Mouse (Mus musculus) layer of hippocampus, postnatal 10 days (tissue): Measurements from ENCODE around the gene Cap2. TPM values are rescaled to one million over a fixed set of nuclear protein-coding genes. Genes with fewer than 3 reads are reported as not detected.

Experiments
- DNase-seq, 2 experiments: peaks; one replicate each; pipeline ENCODE4 v3.0.0; 2021; ENCODE audit warnings: low spot score in 2 of 2
- total RNA-seq, 2 experiments: library from RNA; stranded (reverse); gene quantifications; 2 replicates each; pipeline ENCODE4 v1.2.3; 2021

The Cap2 gene
- total RNA-seq, 2 experiments from 2014 or later: 69.4 to 72.4 TPM

DNA sequence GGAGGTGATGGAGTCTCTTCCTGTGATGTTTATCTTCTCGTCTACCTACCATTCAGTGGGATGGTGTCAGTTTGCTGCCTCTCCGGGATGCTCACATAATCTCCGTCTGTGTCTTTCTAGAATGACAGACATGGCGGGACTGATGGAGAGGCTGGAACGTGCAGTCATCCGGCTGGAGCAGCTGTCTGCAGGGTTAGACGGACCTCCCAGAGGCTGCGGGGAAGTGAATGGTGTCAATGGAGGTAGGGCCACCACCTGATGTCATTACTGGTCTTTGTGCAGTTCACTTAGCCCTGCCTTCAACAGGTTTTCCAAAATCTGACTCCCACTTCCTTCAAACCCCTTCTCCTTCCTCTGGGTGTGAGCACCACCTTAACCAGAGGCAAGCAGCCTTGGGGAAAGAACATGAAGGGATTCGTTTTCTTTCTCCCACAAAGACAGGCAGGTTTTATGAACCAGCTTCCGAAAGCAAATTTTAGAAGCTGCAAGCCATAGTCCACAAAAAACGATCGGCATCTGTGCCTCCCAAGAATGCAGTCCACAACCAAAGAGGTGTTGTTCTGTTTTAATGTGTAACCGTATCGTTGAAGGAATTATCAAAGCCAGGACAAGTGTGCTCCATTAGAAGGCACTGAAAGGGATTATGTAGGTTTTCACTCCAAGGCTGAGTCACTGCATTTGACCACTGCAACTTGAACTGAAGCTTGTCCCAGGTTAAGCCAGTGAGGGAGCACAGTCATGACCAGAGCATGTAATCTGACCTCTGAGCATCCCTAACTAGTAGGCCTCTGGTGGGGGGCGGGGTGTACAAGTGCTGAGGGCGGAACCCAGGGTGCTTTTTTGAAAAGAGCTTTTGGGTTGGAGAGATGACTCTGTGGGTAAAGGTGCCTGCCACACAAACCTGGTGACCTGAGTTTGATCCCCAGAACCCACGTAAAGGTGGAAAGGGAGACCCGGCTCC is 23.9 kb downstream of the Cap2 start:
- DNase-seq: no peak

DNA sequence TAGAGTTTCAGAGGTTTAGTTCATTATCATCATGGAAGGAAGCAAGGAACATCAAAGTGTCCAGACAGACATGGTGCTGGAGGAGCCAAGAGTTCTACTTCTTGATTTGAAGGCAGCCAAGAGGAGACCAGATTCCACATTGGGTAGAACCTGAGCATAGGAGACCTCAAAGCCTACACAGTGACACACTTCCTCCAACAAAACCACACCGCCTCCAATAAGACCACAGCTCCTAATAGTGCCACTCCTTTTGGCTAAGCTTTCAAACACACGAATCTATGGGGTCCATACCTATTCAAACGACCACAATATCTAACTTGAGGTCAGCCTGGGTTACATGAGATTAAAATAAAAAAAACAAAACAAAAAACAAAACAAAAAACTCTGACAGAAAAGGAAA is 25.0 kb downstream of the Cap2 start:
- DNase-seq: no peak

GRCm38 (mm10) chr13:46527340-46527739 is 25.7 kb downstream of the Cap2 start:
- no peak for DNase-seq

GRCm38 (mm10) chr13:46529037-46529436 is 27.4 kb downstream of the Cap2 start:
- no peak for DNase-seq

GRCm38 (mm10) chr13:46530546-46530945 is 28.9 kb downstream of the Cap2 start:
- DNase-seq: no peak

GRCm38 (mm10) chr13:46531676-46532075 is 30.0 kb downstream of the Cap2 start:
- no peak for DNase-seq

DNA sequence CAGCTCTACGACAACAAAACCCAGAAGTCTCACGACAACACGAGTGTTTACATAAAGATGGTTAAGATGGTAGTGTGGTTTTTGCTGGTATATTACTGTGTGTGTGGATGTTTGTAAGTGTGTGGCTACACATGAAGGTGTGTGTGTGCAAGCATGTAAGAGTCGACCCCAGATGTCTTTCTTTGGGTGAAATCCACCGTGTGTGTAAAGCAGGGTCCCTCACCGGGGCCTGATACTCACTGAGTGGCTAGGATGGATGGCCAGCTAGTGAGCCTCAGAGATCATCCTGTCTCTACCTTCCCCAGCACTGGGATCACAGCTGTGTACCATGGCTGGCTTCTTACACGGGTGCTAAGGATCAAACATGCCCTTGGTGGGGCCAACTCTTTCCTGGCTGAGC is 30.6 kb downstream of the Cap2 start:
- no peak for DNase-seq

GRCm38 (mm10) chr13:46533342-46534129 is 31.9 kb downstream of the Cap2 start:
- DNase-seq: no peak

GRCm38 (mm10) chr13:46534171-46534968 is 32.7 kb downstream of the Cap2 start:
- no peak for DNase-seq

GRCm38 (mm10) chr13:46534969-46535785 is 33.5 kb downstream of the Cap2 start:
- no peak for DNase-seq

- DNase-seq: no peak
Observed at GRCm38 (mm10) chr13:46539284-46539683, 37.6 kb downstream of the Cap2 start.

- no peak for DNase-seq
Observed at GRCm38 (mm10) chr13:46540943-46541342, 39.3 kb downstream of the Cap2 start.

GRCm38 (mm10) chr13:46542782-46543181 is 41.1 kb downstream of the Cap2 start:
- peak; percentile 38 to 65 for DNase-seq

DNA sequence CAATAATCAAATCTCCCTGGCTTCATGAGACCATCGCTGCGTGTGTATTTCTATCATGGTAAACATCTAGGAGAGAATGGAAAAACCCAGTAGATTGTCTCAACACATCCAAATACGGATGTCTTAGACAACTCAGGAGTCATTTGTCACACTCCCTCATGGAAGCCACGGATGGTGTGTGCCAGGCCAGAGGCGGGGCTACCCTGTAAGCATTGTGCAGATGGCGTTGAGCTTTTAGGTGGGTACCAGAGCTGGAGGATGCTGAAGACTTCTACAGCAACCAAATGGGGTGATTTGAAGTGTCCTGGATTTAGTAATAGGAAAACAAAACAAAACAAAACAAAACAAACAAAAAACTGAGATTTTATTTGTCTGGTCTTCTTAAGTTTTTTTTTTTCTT is 43.0 kb downstream of the Cap2 start:
- DNase-seq: no peak

DNA sequence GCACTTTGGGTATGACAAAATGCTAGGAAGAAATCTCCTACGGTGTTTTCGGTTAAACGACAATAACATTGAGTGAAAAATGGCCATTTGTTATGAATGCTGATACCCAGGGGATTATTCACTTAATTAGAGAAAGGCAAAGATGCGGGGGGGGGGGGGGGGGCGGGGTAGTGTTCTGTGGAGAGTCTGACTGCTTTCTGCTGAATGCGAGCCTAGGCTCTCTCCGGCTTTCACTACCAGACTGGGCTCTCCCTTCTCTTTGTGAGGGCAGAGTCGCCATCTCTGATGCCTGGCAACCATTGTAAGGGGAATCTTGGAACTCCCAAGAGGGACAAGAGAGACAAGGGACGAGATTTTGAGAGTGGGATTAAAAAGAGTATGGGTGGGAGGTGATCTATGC is 43.4 kb downstream of the Cap2 start:
- no peak for DNase-seq

DNA sequence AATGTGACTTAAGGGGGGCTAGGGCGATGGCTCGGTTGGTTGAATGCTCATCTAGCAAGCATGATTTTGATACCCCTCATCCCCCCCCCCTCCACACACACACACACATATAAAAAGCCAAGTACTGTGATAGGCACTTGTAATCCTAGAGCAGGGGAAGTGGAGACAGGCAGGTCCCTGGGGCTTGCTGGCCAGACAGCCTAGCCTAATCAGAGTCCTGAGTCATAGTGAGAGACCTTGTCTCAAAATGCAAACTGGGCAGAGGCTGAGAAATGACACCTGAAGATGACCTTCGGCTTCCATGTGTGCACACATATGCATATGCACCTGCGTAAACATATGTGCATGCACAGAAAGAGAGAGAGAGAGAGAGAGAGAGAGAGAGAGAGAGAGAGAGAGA is 45.2 kb downstream of the Cap2 start:
- DNase-seq: no peak

- DNase-seq: no peak
Observed at GRCm38 (mm10) chr13:46547253-46547652, 45.6 kb downstream of the Cap2 start.

GRCm38 (mm10) chr13:46548132-46548531 is 46.5 kb downstream of the Cap2 start:
- no peak for DNase-seq

DNA sequence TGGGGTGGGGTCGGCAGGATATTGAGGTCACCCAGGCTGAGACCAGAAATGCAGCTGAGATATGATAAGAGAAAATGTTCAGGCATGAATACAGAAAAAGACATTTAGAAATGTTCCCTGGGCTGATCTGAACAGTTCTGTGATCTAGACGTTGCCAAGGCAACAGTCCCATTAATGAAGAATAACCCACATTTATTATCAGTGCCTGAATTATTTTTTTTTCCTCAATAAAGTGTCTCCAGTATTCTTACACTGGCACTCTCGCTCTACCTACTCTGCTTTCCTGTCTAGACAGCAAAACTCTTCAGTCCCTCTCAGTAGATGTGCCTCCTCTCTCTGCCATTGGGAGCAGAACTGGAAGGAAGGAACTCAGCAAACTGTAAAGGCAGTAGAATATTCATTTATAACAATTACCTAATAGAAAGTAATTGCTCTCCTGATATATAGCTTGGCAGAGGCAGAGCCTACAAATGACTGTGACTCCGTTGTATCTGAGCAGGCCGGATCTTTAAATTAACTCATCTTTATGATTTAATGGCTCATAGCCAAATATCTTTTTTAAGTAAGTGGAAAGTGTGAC is 47.0 kb downstream of the Cap2 start:
- no peak for DNase-seq

- no peak for DNase-seq
Observed at GRCm38 (mm10) chr13:46550627-46551026, 49.0 kb downstream of the Cap2 start.
